Mouse (Mus musculus): ENCODE measurements around the gene Gm5890. TPM values are rescaled to one million over a fixed set of nuclear protein-coding genes. Genes with fewer than 3 reads are reported as not detected.
"Not testable (repeated sequence)": the region's sequence is repeated elsewhere in the genome, so short reads cannot be mapped to it uniquely, and the experiment has no call there.

The Gm5890 gene
- not detected in 2 replicates for polyA plus RNA-seq (2016; fragmentation: Nextera tagmentation; extraction: Ambion mirVana)

- DNase-seq (ENCODE audit: low spot score); H3K27ac ChIP-seq (replicated peaks); H3K27me3 ChIP-seq (ENCODE audit: low read depth, poor library complexity, severe bottlenecking); H3K9me3 ChIP-seq (replicated peaks); H3K4me1 ChIP-seq; H3K36me3 ChIP-seq; H3K4me3 ChIP-seq: not testable (repeated sequence)
- WGBS = no CpG with 5 or more reads among the region's 3 CpGs
Measured at GRCm38 (mm10) chr7:20262734-20263133, at the start of gene Gm5890. TSS of gene Gm5890 (minus strand) at chr7:20262834.

GRCm38 (mm10) chr7:20233728-20234127, 28.9 kb downstream of the Gm5890 start, which contains the start of gene Gm4498:
TSS of gene Gm4498 (minus strand) at chr7:20233828.
- H3K4me3 ChIP-seq; DNase-seq (ENCODE audit: low spot score); H3K27ac ChIP-seq (replicated peaks); H3K9me3 ChIP-seq (replicated peaks); H3K4me1 ChIP-seq; H3K36me3 ChIP-seq; H3K27me3 ChIP-seq (ENCODE audit: low read depth, poor library complexity, severe bottlenecking): not testable (repeated sequence)
- WGBS = no CpG with 5 or more reads among the region's 2 CpGs

Other genes with a start within 250 kb of the Gm5890 start
- gene Vmn1r91, start 163.2 kb downstream of the Gm5890 start, polyA plus RNA-seq (2016; fragmentation: Nextera tagmentation; extraction: Ambion mirVana) = not detected in 2 replicates
- not detected in 2 replicates for gene Gm16442, start 140.3 kb downstream of the Gm5890 start, polyA plus RNA-seq (2016; fragmentation: Nextera tagmentation; extraction: Ambion mirVana)
- not detected in 2 replicates for gene Vmn1r93, start 123.7 kb downstream of the Gm5890 start, polyA plus RNA-seq (2016; fragmentation: Nextera tagmentation; extraction: Ambion mirVana)
- gene Vmn1r94, start 94.5 kb downstream of the Gm5890 start, polyA plus RNA-seq (2016; fragmentation: Nextera tagmentation; extraction: Ambion mirVana) = not detected in 2 replicates
- gene Vmn1r95, start 69.1 kb downstream of the Gm5890 start, polyA plus RNA-seq (2016; fragmentation: Nextera tagmentation; extraction: Ambion mirVana) = not detected in 2 replicates
- not detected in 2 replicates for gene Gm6164, start 57.2 kb downstream of the Gm5890 start, polyA plus RNA-seq (2016; fragmentation: Nextera tagmentation; extraction: Ambion mirVana)
- gene Gm4498, start 29.0 kb downstream of the Gm5890 start, polyA plus RNA-seq (2016; fragmentation: Nextera tagmentation; extraction: Ambion mirVana) = not detected in 2 replicates
- not detected in 2 replicates for gene Gm4133, start 71.2 kb upstream of the Gm5890 start, polyA plus RNA-seq (2016; fragmentation: Nextera tagmentation; extraction: Ambion mirVana)
- not detected in 2 replicates for gene Gm5728, start 112.6 kb upstream of the Gm5890 start, polyA plus RNA-seq (2016; fragmentation: Nextera tagmentation; extraction: Ambion mirVana)
- gene Vmn1r100, start 155.1 kb upstream of the Gm5890 start, polyA plus RNA-seq (2016; fragmentation: Nextera tagmentation; extraction: Ambion mirVana) = not detected in 2 replicates
- gene Vmn1r101, start 179.8 kb upstream of the Gm5890 start, polyA plus RNA-seq (2016; fragmentation: Nextera tagmentation; extraction: Ambion mirVana) = not detected in 2 replicates
- gene Gm10670, start 212.1 kb upstream of the Gm5890 start, polyA plus RNA-seq (2016; fragmentation: Nextera tagmentation; extraction: Ambion mirVana) = not detected in 2 replicates
- gene Vmn1r103, start 247.7 kb upstream of the Gm5890 start, polyA plus RNA-seq (2016; fragmentation: Nextera tagmentation; extraction: Ambion mirVana) = not detected in 2 replicates

Data from midbrain, embryonic 10.5 days (tissue).